Mouse (Mus musculus) megakaryocyte, embryonic 14.5 days (primary cell): ENCODE measurements around the gene Gm28042. TPM values are rescaled to one million over a fixed set of nuclear protein-coding genes. Genes with fewer than 3 reads are reported as not detected.

Source experiments
- H3K27me3 ChIP-seq: replicated peaks from 2 replicates; pipeline ENCODE3; 2012; ENCODE audit warnings: inconsistent platforms
- H3K36me3 ChIP-seq: replicated peaks from 2 replicates; pipeline ENCODE3; 2012; ENCODE audit warnings: low read length, inconsistent platforms, mixed read lengths
- H3K4me1 ChIP-seq: 2 replicates; pipeline ENCODE4 v1.6.1; 2012; ENCODE audit warnings: inconsistent platforms
- H3K4me3 ChIP-seq: replicated peaks from 2 replicates; pipeline ENCODE3; 2012; ENCODE audit warnings: moderate library complexity, mild to moderate bottlenecking, inconsistent platforms
- H3K9me3 ChIP-seq: 2 replicates; pipeline ENCODE4 v1.6.1; 2012; ENCODE audit warnings: inconsistent platforms
- FLI1 ChIP-seq: IDR thresholded peaks from 2 replicates; pipeline ENCODE4 v1.6.1; 2012; ENCODE audit warnings: low read length, inconsistent platforms, mixed read lengths
- GATA1 ChIP-seq: IDR thresholded peaks from 3 replicates; pipeline ENCODE4 v1.6.1; 2012; ENCODE audit warnings: mixed read lengths, low read length, inconsistent platforms, borderline replicate concordance
- polyA plus RNA-seq: library from polyadenylated mRNA; stranded (reverse); fragments of >175 nt; gene quantifications from 2 replicates; pipeline ENCODE4 v1.2.3, GENCODE M21; 2012; ENCODE audit warnings: low replicate concordance; ENCODE audit not compliant: insufficient read depth

The Gm28042 gene
- polyA plus RNA-seq, 1 experiment: 0.16 TPM

DNA sequence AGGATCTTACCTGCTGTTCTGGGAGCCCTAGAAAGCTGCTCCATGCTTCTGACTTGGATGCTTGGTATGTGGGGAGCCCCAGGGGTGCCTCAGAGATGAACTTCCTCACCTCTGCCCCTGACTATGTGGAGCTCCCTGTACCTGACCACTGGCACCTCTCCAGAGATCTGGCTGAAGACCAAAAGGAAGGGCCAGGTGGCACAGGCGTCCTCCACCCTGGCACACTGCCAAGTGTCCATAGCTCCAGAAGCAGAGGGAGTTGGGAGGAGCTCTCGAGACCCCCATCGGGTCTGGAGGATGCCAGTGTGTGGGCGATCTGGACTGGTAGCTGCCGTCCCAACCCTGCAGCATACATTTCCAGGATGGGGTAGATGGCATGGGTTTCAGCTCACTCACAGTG lies 6.4 kb downstream of the Gm28042 start:
- H3K4me1 ChIP-seq: peaks cover 12% of the 10 kb centered on the region; the same call in 1 of the 2 replicates
- no peaks in the 10 kb centered on the region for H3K9me3 ChIP-seq
- peaks cover 37% of the 10 kb centered on the region for H3K27me3 ChIP-seq
- H3K36me3 ChIP-seq: peaks cover 11% of the 10 kb centered on the region
- TF ChIP-seq GATA1: no peak
- no peak for TF ChIP-seq FLI1
- H3K4me3 ChIP-seq: no peak overlapping the region

DNA sequence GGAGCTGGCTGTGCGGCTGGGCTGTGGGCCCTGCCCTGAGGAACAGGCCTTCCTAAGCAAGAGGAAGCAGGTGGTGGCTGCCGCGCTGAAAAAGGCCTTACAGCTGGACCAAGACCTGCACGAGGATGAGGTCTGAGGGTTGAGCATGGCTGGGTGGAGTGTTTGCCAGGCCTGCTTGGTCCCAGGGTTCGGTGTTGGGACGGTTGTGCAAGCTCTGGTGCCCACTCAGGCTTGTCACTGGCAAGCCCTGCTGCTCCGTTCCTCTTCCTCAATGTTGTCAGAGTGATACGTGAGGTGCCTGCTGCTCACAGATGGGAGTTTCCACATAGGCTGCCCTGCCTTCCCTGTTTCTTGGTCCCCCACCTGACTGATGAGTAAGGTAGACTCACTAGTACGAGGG lies 10.5 kb downstream of the Gm28042 start:
- peaks cover 45% of the 10 kb centered on the region for H3K27me3 ChIP-seq
- peaks cover 3% of the 10 kb centered on the region for H3K36me3 ChIP-seq
- no peaks in the 10 kb centered on the region for H3K9me3 ChIP-seq
- H3K4me3 ChIP-seq: no peak overlapping the region
- peaks cover 5% of the 10 kb centered on the region; the same call in 1 of the 2 replicates for H3K4me1 ChIP-seq
- TF ChIP-seq FLI1 (no peak), GATA1 (no peak)

DNA sequence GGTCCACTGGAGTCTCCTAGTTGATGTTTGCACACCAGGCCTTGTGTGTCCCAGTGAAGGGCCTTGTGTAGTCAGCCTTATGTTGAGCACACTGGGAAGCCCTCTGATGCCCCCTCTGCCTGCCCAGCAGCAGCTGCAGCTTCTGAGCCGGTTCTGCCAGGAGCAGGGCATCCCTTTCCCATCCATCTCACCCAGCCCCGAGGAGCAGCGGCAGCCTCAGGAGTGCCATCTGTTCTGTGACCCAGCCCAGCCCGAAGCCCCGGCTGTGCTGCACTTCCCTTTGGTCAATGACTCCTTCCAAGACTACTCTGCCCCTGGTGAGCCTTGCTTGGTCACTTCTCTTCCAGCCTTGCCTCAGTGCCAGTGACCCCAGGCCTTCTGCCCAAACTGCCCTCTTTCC lies 13.7 kb downstream of the Gm28042 start:
- TF ChIP-seq FLI1 (no peak), GATA1 (no peak)
- Histone ChIP-seq H3K27me3 (peaks cover 45% of the 10 kb centered on the region), H3K9me3 (no peaks in the 10 kb centered on the region), H3K4me3 (no peak overlapping the region), H3K36me3 (peaks cover 3% of the 10 kb centered on the region), H3K4me1 (peaks cover 9% of the 10 kb centered on the region; the same call in 1 of the 2 replicates)

DNA sequence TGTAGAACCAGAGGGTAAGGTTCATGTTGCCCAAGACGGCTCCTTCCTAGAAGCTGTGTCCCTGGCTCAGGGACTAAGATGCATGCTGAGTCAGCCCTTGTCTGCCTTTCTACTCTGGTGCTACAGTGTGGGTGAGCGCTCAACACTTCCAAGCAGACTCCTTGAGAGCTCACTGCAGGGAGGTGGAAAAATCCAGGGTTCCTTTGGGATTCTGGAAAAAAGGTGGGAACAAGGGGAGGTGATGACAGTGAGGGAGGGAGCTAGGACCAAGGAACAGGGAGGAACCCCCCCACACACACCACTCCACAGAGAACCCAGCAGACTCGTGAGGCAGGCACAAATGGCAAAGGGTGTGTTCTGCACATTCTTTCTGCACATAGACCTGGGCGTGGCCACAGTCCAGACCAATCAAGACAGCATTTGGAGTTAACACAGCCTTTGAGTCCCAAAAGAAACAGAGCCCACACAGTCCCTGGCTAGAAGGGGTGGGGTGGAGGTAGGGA lies 16.9 kb downstream of the Gm28042 start:
- Histone ChIP-seq H3K9me3 (no peaks in the 10 kb centered on the region), H3K27me3 (peaks cover 63% of the 10 kb centered on the region), H3K36me3 (peaks cover 3% of the 10 kb centered on the region), H3K4me3 (no peak overlapping the region), H3K4me1 (0 out of 2 replicates have a peak, but pooled peaks cover 4% of the 10 kb centered on the region)
- TF ChIP-seq GATA1 (no peak), FLI1 (no peak)

DNA sequence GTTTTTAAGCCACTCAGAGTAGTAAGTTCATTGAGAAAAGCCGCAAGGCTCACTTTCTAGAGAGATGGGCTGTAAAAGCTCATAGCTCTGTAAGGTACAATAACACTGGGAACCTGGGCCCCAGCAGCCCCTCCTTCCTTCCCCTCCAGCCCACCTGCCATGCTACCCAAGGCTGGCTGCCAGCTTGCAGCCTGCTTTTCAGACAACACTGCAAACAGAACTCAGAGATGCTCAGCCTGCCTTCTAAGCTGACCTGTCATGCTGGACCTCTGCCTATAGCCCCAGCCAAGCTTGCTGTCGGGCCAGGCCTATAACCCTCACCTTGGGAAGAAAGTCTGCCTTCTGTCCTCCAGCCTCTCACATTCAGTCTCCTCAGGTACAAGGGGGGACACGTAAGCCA lies 17.4 kb downstream of the Gm28042 start:
- Histone ChIP-seq H3K27me3 (peaks cover 67% of the 10 kb centered on the region), H3K36me3 (peaks cover 3% of the 10 kb centered on the region), H3K9me3 (no peaks in the 10 kb centered on the region), H3K4me1 (0 out of 2 replicates have a peak, but pooled peaks cover 4% of the 10 kb centered on the region), H3K4me3 (no peak overlapping the region)
- TF ChIP-seq FLI1 (no peak), GATA1 (no peak)

DNA sequence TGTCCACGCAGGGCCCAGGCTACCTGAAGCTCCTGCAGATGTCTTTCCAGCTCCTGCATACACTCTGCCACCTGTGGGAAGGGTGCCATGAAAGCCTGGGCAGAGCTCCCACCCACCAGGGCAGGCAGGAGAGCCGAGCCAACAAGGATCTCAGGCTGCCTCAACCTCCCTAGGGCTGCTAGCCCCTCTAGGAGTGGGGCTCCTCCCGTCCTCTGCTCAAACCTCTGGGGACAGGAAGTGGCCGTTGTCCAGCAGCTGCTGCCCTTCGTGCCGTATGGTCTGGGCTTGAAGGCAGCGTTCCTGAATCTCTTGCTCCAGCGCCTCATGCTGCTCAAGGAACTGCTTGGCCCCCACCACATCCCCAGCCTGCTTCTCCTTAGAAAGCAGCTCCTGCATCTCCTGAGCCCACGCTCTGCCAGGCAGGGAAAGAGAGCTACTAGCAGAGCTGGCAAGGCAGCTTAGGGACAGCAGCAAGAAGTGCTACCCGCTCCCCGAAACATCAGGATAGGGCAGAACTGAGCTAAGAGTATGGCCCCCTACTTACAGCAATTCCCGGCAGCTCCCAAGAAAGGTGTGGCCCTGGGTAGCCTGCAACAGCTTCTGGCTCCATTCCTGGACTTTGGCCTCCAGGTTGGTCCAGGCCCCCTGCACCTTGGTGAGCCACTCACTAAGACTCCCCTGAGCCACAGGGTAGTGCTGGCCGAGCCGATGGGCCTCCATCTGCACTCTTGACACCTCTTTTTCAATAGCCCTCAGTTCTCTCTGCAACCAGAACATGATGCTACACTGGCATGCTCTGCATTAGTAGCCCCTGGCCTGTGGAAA lies 19.4 kb downstream of the Gm28042 start:
- Histone ChIP-seq H3K36me3 (peaks cover 3% of the 10 kb centered on the region), H3K9me3 (no peaks in the 10 kb centered on the region), H3K27me3 (peaks cover 73% of the 10 kb centered on the region), H3K4me3 (no peak overlapping the region), H3K4me1 (peaks cover 4% of the 10 kb centered on the region; the same call in 1 of the 2 replicates)
- TF ChIP-seq FLI1 (no peak), GATA1 (no peak)

DNA sequence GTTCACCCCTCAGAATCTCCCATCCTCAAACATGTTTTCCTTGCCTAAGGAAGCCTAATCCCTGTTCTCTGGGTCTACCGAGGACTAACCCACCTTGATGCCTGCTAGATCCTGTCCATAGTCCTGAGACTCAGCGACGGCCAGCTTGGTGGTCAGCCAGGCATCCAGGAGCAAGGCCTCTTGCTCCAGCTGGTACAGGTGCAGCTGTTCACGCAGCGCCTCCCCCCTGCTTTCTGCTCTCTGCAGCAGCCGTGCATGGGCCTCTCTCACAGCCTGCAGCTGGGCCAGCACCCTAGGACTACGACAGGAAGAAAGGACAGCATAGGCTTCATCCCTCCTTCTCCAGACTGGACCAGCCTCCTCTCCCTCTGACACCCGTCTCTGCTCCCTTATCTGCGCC lies 20.9 kb downstream of the Gm28042 start:
- H3K4me1 ChIP-seq: peaks cover 4% of the 10 kb centered on the region; the same call in 1 of the 2 replicates
- no peaks in the 10 kb centered on the region for H3K9me3 ChIP-seq
- H3K4me3 ChIP-seq: no peak overlapping the region
- TF ChIP-seq FLI1 (no peak), GATA1 (no peak)
- H3K27me3 ChIP-seq: peaks cover 74% of the 10 kb centered on the region
- no peaks in the 10 kb centered on the region for H3K36me3 ChIP-seq

DNA sequence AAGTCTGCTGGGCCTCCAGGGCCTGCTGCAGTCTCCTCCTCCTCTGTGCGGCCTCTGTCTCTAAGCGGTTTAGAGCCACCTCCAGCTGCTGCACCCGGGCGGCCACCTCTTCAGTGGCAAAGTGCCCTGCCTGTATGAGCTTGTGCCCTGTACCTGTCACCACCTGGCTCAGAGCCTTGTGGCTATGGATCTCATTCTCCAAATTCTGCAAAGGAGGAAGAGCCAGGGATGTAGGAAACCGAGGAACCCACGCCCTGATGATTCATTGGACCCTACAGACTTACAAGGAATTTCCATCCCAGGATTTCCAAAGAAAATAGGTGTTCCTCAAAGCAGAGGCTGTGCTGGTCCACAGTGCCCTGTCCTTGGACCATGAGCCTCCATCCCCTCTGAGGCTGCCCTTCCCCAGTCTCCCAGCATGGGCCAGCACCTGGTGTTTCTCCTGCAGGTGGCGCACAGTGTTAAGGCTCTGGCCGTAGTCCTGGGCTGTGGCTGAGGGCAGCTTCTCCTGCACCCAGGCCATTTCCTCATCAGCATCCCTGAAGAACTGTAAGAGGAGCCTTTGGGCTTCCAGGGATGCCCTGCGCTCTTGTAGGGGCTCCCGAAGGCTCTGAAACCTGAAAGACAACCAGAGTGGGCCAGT lies 22.5 kb downstream of the Gm28042 start:
- H3K27me3 ChIP-seq: peaks cover 63% of the 10 kb centered on the region
- H3K4me1 ChIP-seq: no peaks in the 10 kb centered on the region; the same call in 1 of the 2 replicates
- TF ChIP-seq GATA1: no peak
- TF ChIP-seq FLI1: no peak
- no peak overlapping the region for H3K4me3 ChIP-seq
- H3K9me3 ChIP-seq: no peaks in the 10 kb centered on the region
- no peaks in the 10 kb centered on the region for H3K36me3 ChIP-seq

DNA sequence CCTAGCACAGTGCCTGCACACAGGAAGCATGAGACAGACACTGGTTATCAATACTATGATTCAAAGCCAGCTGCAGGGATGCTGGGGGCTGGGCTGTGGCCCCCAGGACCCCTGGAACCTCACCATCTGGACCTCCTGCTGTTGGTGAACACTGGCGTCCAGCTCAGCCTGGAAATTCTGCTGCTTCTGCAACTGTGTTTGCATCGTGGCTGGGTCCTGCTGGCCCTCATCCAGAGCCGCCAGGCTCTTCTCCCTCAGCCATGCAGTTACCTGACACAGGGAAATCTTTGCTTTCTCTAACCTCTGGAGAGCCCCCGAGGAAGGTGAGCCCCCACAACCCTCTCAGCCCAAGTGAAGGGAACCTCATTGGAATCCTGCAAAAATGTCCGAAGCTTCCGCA lies 24.1 kb downstream of the Gm28042 start:
- TF ChIP-seq FLI1: no peak
- no peak for TF ChIP-seq GATA1
- no peaks in the 10 kb centered on the region for H3K36me3 ChIP-seq
- H3K9me3 ChIP-seq: no peaks in the 10 kb centered on the region
- no peak overlapping the region for H3K4me3 ChIP-seq
- no peaks in the 10 kb centered on the region; the same call in 1 of the 2 replicates for H3K4me1 ChIP-seq
- peaks cover 65% of the 10 kb centered on the region for H3K27me3 ChIP-seq
